Mouse (Mus musculus) urinary bladder, postnatal 36 days (tissue): ENCODE measurements around the gene Zbtb16.
A peak's percentile ranks its signal among the peaks of the same experiment; 100 is the strongest.

ENCODE experiments used
- DNase-seq, 2 experiments: peaks; one replicate each; pipeline ENCODE4 v3.0.0; 2022; ENCODE audit warnings: low spot score in 2 of 2, mixed read lengths in 1 of 2

Zbtb16 gene

DNA sequence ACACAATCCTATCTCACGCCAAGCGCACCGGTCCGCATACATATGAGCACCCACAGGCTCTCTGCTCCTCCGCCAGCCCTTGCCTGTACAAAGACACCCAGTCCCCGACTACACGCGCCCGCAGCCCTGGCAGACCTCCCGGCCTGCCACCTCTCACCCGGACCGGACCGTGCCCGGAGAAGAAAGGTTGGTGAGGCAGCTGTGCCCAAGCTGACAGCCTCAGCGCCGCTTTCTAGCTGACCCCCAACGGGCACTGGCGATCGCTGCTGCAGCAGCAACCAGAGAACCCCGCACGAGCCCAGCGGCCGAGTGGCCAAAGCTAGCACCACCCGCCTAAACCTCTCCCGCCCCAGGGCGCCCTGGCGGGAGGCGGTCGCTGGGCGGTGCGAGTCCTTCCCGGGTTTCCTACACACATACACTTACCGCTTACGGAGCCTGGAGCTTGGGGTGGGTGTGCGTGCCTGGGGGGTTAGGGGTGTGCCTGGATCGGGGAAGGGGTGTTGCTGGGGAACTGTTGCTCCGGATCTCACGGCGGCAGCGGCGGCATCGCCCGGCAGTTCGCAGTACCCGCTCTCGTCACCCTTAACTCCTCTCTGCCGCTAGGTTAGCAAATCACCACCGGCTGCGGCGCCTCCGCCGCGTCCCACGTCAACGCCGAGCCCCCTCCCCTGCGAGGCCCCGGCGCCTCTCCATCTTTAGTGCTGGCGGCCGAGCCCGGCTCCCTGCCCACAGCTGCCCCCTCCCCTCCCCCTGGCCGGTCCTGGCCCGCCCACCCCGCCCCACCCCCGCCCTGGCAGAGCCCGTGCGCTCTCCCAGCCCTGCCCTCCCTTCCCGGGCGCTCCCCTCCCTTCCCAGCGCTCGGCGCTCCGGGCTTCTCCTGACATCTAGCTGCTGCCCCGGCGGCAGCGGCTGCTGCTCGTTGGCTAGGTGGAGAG lies at the start of gene Zbtb16:
TSS of gene Zbtb16 (minus strand) at position 592 of the 935 bp plus-strand sequence.
- peak; percentile 66 to 87 for DNase-seq

DNA sequence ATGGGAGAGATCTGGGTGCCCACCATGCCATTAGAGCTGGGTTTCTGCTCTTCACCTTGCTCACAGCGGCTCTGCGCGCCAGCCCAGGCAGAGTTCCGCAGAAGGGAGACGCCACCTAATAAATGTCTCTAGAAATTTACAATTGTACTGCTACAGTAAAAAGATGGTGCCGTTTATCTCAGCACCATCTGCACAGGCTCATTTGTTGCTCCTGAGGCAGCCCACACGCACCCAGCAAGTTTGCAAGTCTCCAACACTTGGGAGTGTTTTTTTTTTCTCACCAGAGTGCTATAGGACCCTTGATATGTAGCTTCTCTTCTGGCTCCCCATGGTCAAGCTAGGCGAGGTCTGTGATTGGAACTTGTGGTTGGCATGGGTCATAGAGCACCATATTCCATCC lies 36.9 kb upstream of the Zbtb16 start:
- DNase-seq, result no peak

DNA sequence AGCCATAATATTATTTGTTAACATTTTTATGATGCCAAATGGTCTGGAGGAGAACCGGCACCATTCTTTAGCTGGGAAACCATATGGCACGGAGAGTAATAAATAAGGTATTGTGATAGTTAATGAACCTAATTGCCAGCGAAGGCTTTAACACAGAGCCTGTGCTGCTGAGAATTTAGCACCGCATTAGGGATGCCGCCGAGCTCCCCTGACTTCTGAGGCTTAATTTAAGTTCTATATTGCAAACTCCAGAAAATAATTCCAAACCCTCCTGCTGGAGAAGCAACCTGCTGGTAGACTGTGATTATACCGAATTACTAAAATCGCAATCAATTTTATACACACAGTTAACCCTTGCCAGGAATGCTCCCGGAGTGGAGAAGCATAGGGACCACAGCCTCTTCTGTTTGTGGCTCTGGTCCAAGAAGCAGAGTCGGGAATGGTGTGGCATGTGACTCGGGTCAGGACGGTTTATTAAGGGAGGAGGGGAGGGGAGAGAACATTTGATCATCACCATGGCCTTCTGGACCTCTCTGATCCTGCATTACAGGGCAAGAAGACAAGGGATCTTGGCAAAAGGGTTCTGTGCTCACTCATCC lies 30.6 kb upstream of the Zbtb16 start:
- no peak for DNase-seq

DNA sequence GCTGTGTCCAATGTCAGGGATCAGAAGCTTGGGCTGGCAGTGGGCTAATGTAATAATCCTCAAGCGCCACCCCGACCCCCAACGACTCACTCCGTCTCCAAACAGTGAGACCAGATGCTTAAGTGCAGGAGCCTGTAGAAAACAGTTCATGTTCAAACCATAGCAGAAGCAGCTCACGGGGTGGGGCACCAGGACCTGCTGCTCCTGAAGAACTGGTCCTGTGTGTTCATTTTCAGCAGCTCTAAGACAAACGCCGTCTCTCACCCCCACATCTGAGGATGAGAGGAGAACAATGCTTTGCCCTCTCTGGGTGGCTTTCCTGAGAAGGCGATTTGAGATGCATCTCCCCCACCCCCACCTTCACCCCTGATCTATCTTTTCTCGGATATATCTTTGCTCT lies 29.2 kb upstream of the Zbtb16 start:
- DNase-seq, result peak in 1 of 2 experiments; percentile 24

DNA sequence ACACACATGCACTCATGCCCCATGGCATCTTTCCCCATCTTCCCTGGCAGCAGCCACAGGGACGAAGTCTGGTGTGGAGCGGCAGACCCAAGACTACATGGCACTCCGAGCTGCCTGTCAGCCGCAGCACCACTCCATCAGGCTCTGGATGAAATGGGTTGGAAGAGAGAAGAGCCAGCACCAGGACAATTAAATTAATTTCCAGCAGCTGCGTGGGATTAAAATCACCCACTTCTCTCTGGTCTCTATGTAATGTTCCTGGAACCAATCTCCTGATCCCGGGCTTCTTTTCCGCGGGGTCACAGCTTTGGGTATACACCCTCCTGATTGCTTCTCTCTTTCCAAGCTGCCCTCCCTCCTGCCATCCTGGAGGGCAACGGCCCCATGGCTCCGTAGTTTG lies 25.5 kb upstream of the Zbtb16 start:
- no peak for DNase-seq

DNA sequence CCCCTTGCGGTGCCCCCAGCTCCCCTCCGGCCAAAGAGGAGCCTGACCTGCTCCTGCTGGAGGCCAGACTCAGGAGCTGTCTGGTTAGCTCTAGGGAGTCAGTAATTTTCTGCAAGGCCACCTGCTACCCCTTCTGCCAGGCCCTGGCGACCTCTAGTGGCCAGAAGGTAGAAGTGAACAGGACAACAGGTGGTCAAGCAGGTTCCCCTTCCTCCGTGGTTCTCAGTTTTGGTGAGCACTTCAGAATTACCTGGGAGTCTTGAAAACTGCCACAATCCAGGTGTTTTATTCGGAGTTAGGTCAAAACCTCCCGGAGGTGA lies 24.5 kb upstream of the Zbtb16 start:
- peak; percentile 49 to 74 for DNase-seq

DNA sequence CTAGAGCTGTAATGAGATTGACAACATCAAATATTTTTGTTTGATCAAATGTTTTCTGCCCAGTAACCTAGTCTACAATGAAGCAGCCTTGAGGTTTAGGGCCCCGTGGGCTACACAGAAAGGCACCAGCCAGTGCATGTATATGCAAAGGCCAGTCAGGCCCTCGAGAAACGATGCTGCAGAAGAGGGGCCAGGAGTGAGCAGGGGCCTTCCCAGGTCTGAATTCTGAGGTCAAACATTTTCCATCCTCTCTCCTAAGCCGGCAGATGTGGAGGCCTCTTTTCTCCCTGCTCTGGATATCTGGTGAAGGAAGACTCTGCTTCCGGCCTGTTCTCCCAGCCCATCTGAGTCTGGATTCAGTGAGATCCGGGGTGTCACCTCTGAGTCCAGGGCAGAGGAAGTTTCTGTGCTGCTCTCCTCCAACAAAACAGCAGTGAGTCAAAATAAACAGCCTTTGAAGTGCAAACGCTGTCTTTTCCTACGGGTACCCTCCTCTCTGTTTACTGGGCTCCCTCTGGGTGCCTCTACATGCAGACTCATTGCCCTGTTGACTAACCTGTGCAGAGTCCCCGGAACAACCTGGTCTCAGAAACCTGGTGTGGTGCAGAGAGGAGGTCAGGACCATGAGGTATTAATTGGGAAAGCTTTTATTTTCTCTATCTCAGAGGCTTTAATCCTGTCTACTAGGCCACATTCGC lies 24.0 kb upstream of the Zbtb16 start:
- DNase-seq, result no peak

DNA sequence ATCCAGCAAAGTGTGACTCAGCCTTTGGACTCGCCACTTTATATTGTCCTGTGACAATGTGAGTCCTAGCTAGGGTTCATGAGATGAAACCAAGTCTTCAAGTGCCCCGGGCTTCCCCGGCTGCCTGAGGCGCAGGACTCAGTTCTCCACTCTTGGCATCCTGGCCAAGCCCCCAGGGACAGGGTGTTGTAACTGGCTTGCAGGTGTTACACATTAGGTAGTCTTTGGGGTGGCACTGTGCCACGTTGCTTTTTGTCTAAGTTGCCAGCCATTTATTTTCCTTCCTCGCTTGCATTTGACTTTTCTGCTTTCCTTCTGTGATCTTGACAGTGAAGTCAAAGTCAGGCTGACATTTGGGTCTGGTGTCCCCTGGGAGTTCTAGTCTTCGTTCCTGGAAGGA lies 21.9 kb upstream of the Zbtb16 start:
- peak in 1 of 2 experiments; percentile 40 for DNase-seq

DNA sequence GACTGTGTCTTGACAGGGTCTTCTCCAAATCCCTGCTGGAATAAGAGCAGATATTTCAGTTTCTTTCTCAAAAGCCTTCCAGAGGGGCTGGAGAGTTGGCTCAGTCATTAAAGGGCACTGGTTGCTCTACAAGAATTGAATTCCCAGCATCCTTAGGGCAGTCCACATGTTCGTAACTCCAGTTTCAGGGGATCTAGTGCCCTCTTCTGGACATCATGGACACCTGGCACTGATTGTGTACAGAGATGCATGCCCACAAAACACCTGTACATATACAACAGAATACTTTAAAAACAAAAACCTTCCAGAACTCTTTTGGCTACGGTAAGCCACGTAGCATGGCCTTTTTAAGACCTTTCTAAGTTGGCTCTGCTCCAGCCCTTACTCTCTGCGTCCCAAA lies 20.2 kb upstream of the Zbtb16 start:
- no peak for DNase-seq

DNA sequence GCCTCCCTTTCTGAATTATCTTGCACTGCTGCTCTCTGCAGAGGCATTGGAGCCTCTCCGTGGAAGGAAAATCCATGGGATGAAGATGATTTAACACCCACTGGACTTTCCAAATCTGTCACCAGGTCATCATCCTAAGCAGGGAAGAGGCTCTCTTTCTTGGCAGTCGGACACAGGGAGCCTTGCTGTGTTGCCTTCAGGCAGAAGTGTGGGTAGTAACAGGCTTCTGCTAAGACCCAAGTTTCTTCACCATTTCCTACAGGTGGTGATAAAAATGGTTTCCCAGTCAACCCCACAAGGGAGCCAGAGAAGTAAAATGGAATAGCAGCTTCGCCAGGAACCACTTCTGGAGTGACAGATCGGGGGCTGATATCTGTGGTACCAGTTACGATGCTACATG lies 13.5 kb upstream of the Zbtb16 start:
- no peak for DNase-seq

DNA sequence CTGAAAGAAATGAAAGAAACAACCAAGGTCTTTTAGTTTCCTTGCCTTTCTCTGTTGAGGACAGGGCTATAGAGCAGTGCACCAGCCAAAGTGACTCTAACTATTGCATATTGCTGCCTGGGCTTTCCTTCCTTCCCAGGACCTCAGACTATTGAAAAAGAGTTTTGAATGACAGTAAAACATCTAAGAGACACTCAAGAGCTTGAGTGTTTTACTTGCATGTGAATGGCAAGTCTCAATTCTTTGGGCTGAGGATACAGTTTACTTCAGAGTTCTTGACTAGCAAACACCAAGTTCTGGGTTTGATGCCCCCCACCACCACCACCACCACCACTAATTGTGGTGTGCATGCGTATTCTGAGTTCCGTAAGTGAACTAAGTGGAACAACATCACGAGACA lies 3.5 kb upstream of the Zbtb16 start:
- no peak for DNase-seq

DNA sequence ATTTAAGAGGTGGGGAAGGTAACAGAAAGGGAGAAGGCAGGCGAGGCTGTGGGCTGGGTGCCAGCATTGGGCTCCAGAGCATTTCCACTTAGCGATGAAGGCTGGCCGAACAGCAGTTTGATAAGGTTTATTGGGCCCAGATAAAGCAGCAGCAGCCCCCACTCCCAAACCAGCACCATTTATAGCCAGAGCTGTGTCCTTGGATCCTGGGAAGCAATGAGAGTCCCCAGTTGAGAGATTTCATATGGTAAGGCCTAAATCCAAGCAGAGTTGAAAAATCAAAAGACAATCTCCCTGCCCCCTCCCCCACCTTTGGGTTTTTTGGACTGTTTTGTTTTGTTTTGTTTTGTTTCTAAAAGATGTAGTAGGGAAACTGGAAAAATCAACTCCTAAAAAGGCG lies 2.3 kb upstream of the Zbtb16 start:
- no peak for DNase-seq

DNA sequence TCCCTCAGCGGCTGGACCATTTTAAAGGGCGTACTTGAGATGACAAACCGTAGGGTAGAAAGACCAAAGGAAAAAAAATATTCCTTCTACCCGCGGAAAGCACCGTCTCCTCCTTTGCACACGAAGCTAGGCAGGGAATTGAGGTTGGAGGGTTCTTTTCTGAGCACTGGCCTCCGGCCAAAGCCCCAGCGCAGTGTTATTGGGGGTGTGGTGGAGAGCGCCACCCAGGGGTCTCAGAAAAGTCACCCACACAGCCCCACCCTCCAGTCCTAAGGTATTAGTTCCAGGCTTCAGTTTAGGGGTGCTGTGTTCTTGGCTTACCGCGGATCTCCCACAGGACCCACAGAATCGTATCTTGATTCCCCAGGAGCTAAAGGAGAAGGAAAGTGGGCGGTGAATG lies 1.2 kb upstream of the Zbtb16 start:
- DNase-seq, result no peak

DNA sequence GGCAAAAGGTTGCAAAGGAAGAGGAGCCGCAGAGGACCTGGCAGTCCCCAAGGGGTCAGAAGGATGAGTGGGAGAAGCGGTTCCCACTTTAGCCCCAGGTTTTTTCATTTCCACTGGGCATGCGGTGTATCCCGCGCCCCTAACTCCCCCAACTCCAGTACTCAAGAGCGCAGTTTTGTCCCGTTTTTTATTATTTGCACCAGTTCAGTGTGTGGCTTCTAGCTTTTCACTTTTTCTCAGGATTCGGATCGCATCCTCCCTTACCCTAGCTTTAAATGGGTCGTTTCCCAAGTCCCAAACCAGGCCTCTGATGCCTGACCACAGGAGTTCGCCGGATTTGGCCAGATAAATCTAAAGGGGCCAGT lies 526 bp upstream of the Zbtb16 start:
- DNase-seq, result no peak

DNA sequence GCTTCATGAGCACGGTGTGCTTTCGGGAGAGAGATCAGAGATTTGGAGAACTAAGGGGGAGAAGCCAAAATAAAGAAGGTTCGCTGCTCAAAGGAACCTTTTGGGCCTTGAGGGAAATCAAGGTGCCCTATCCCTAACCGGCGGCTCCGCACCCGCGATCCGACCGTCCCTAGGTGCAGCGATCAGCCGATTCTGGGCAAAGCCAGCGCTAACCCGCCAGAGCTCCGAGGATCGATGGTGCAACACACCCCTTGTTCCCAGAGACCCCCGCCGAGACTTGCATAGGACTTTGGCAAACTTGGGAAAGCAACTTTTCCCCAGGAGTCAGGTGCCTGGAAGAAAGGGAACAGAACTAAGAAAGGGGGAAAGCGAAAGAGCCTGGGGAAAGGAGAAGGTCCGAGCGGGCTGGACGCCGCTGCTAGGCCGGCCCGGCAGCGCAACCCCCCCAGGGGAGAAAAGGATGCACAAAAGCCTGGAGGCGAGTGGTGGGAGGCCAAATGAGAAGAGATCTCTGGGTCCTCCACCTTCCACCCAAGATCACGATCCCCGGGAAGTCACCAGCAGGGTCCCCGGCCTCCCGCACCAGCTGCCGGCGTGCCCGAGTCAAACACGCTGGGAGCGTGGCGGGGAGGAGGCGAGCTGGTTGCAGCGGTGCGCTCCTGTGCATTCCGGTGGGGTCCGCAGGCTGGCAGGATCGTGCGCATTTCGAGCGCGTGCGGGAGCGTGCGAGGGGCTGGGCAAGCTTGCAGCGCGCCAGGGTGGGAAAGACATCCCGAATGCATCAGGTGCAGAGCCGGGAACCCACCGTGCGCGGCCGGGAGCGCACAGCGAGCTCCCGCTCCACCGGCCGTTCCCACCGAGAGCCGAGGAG lies 1.2 kb downstream of the Zbtb16 start:
- DNase-seq, result peak in 1 of 2 experiments; percentile 39

DNA sequence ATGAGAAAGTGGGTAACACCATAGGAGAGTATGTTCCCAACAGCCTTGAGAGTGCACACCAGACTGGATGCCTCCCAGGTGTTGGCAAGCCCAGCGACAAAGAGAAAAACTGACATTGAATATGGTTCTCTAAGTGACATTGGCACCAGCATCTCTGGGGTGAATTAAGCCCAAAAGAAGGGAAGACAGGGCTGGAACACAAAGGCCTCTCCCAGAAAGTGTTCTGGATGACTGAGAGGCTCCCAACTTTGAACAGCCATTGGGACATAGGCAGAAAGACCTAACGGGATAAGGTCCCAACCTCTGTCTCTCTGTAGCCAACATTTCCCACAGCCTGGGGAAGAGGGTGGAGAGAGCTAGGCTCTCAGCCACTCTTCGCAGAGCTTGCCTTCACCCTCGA lies 2.0 kb downstream of the Zbtb16 start:
- no peak for DNase-seq

DNA sequence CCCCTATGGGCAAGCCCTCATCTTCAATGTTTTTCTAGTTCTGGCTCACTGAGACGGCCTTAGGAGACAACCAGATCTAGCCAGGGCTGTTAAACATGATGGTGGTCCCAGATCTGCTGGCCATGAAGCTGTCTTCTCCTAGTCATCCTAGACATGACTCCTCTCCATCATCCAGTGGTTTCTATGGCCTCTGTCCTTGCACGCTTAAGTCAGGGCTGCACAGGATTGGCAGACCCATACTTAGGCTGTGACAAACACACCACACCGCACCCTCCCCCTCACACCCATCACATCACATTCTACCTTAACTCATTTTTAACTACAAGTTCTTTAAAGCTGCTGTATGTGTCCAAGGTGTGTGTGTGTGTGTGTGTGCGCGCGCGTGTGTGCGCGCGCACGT lies 2.5 kb downstream of the Zbtb16 start:
- no peak for DNase-seq

DNA sequence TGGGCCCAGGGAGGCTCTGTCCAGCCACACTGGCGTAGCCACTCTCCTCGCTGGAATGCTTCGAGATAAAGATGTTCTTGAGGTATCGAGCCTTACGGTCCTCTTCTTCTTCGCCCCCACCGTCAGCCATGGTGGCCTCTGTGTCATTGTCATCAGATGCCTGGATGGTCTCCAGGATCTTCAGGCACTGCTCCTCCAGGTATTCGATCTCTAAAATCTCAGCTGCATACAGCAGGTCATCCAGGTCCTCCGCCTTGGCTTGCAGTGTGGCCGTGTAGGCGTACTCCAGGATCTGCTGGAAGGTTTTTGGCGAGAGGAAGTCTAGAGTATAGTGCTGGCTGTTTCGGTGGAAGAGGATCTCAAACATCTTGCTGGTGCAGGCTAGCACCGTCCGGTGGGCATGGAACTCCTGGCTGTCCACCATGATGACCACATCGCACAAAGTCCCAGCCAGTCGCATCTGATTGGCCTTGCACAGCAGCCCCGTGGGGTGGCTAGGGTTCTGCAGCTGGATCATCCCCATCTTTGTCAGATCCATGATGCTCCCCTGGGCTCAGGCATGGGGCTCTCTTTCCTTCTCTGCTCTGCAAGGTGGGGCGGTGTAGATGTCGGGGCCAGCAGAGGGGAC lies 3.4 kb downstream of the Zbtb16 start:
- no peak for DNase-seq

DNA sequence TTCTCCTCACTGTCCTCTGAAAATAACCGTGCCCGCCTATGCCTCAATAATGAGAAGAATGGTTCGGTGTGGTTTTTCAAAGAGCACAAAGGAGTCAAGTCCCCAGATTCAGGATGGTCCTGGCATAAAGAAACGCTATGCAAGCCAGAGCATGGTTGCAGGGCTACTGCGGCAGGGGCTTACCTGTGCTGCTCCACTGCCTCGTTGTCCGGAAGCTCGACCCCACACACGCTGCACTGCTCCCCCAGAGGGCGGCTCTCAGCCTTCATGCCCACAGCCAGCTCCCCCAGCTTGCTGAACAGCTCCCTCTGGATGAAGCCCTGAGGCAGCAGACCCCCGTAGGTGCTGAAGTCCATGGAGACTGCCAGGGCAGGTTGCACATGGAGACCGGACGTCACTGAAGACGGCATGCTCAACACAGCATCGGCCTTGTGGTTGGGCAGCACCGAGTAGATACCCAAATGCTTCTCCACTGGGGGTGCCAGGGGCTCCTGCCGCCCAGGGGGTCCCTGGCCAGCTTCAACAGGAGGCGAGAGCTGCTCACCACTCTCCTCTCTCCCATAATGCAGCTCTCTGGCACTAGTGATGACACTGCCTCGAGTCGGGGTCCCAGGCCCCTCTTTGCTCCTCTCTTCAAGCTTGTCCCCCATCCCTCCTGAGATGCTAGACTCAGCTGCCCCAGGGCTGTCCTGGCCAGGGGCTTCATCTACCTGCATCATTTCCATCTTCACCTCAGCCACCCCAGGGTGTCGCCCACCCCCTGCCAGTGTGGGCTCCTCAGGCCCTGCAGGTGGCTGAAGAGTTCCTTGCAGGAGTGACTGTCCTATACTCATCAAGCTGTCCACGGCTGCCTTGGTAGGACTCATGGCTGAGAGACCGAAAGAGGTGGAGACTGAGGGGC lies 4.2 kb downstream of the Zbtb16 start:
- no peak for DNase-seq

DNA sequence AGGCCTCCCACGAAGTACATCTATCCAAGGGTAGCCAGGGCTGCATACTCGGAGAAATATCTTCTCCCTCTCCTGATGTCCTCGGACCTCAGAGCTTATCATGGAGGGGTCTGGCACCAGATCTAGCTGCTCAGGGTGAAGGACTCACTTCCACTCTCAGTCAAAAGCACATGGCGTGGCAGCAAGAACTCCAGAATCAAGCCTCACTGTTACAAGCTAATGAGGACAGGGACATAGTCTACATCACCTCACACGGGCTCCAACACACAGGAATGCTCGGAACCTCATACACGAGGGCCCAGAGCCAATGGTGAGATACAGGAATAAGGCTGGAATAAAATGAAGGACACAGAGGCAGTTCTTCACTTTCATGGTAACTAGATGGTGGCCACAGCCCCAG lies 7.2 kb downstream of the Zbtb16 start:
- DNase-seq, result no peak
